Mouse (Mus musculus): ENCODE data around the gene Bnip2.

GRCm38 (mm10) chr9:70003516-70003915 is 14.2 kb downstream of the Bnip2 start:
- TF ChIP-seq CTCF (IDR thresholded peaks at IDR 0.05; ENCODE audit: low read depth), result no peak
- TF ChIP-seq EP300 (optimal IDR thresholded peaks at IDR 0.05), result no peak

Measured in stomach, postnatal 0 days (tissue).